In the genomic region with DNA sequence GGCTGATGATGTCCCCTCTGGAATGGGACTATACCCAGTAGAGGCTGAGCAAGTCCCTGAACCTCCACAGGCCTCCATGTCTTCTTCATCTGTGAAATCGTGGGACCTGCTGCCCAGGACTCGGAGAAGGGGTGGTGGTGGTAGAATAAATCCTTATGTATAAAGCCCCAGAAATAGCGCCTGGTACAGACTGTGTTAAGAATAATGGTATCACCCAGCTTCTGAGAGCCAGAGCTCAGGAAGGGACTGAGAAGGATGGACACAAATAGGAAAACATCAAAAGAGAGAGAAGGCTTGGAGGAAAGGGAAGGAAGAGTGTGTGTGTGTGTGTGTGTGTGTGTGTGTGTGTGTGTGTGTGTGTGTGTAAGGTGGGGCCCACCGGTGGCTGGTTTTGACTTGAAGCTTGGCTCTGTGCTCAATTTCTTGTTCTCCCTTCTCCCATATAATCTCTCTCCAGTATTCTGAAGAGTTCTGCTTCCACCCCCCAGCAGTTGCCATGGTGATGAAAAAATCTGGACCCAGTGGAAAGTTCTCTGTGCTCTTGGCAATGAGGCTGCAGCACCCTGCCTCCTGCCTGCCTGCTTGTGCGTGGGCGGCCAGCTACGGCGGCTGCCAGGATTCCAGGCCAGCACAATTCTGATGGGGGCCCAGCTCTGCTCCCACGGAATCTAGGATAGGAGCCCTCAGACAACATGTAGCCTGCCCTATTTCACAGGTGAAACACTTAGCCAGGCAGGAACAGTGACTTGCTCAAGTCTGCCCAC, we compare ENCODE assay signal across 8 mouse cellular contexts.
DNase-seq lines count a peak whose midpoint lies in the region; ATAC-seq lines count a peak whose summit lies in the region.

No protein-coding gene starts in this region.

- H3K4me2 ChIP-seq in forebrain, embryonic 14.5 days (ENCODE audit: low read length): no peak overlapping the region
- no peak overlapping the region for H3K4me2 ChIP-seq in forebrain, embryonic 11.5 days (ENCODE audit: low read depth, low read length, severe bottlenecking)
- H3K4me2 ChIP-seq in midbrain, embryonic 16.5 days (ENCODE audit: low read length): no peak overlapping the region

- H3K27ac ChIP-seq in forebrain, embryonic 14.5 days (ENCODE audit: low read depth, low read length): peak overlapping the region; percentile 44; the same call in 1 of the 2 replicates
- H3K27ac ChIP-seq in forebrain, embryonic 11.5 days (ENCODE audit: low read depth, low read length): no peak overlapping the region
- peak overlapping the region; percentile 75 for H3K27ac ChIP-seq in midbrain, embryonic 16.5 days (ENCODE audit: low read length)

- H3K27me3 ChIP-seq in forebrain, embryonic 14.5 days (replicated peaks; ENCODE audit: control insufficient read depth, insufficient read depth, low read length): no peaks in the 10 kb centered on the region
- no peaks in the 10 kb centered on the region for H3K27me3 ChIP-seq in forebrain, embryonic 11.5 days (ENCODE audit: control insufficient read depth, insufficient read depth, low read length)
- H3K27me3 ChIP-seq in midbrain, embryonic 16.5 days (ENCODE audit: control insufficient read depth, insufficient read depth, low read depth, low read length): no peaks in the 10 kb centered on the region

- no peaks in the 10 kb centered on the region for H3K36me3 ChIP-seq in forebrain, embryonic 14.5 days (ENCODE audit: control insufficient read depth, insufficient read depth, low read length)
- H3K36me3 ChIP-seq in forebrain, embryonic 11.5 days (ENCODE audit: control insufficient read depth, insufficient read depth, low read length): no peaks in the 10 kb centered on the region
- no peaks in the 10 kb centered on the region for H3K36me3 ChIP-seq in midbrain, embryonic 16.5 days (ENCODE audit: control insufficient read depth, insufficient read depth, low read length)

- peak; percentile 82 for DNase-seq in forebrain, embryonic 14.5 days (ENCODE audit: low spot score)
- DNase-seq in forebrain, embryonic 11.5 days (ENCODE audit: low spot score): no peak
- peak; percentile 83 for DNase-seq in Muller cell, postnatal 12 days (ENCODE audit: inconsistent ontology term)
- DNase-seq in cerebellum, postnatal 36 days: peak; percentile 92
- peak; percentile 97 to 98 for DNase-seq in layer of hippocampus, adult 18-20 months (ENCODE audit: low spot score in 2 of 2)
- no peak for DNase-seq in thymus, postnatal 0 days (ENCODE audit: low spot score)
- no peak for DNase-seq in spleen, postnatal 36 days (ENCODE audit: low spot score in 2 of 2)

- H3K4me3 ChIP-seq in forebrain, embryonic 14.5 days (ENCODE audit: low read depth, low read length): no peak overlapping the region
- H3K4me3 ChIP-seq in forebrain, embryonic 11.5 days (ENCODE audit: low read depth, low read length): no peak overlapping the region
- no peak overlapping the region for H3K4me3 ChIP-seq in midbrain, embryonic 16.5 days (ENCODE audit: low read depth, low read length)

- peaks cover 6% of the 10 kb centered on the region; the same call in 1 of the 2 replicates for H3K4me1 ChIP-seq in forebrain, embryonic 14.5 days (ENCODE audit: control insufficient read depth, insufficient read depth, low read length)
- 0 out of 2 replicates have a peak, but pooled peaks cover 2% of the 10 kb centered on the region for H3K4me1 ChIP-seq in forebrain, embryonic 11.5 days (replicated peaks; ENCODE audit: control insufficient read depth, insufficient read depth, low read length)
- H3K4me1 ChIP-seq in midbrain, embryonic 16.5 days (ENCODE audit: control insufficient read depth, insufficient read depth, low read length): peaks cover 13% of the 10 kb centered on the region

- ATAC-seq in forebrain, embryonic 14.5 days: peak; percentile 85
- ATAC-seq in forebrain, embryonic 11.5 days (replicated peaks; ENCODE audit: low FRiP score): no peak
- peak; percentile 89 for ATAC-seq in midbrain, embryonic 16.5 days

- no peaks in the 10 kb centered on the region for H3K9me3 ChIP-seq in forebrain, embryonic 14.5 days (replicated peaks; ENCODE audit: control insufficient read depth, low read length)
- H3K9me3 ChIP-seq in forebrain, embryonic 11.5 days (ENCODE audit: control insufficient read depth, low read length): no peaks in the 10 kb centered on the region
- no peaks in the 10 kb centered on the region for H3K9me3 ChIP-seq in midbrain, embryonic 16.5 days (replicated peaks; ENCODE audit: control insufficient read depth, low read length, poor library complexity, severe bottlenecking)

- no peak overlapping the region for H3K9ac ChIP-seq in forebrain, embryonic 14.5 days (ENCODE audit: low read length)
- H3K9ac ChIP-seq in forebrain, embryonic 11.5 days (ENCODE audit: low read length): no peak overlapping the region
- peak overlapping the region; percentile 33 for H3K9ac ChIP-seq in midbrain, embryonic 16.5 days (ENCODE audit: low read depth, low read length)

- WGBS in forebrain, embryonic 14.5 days: 46% methylated on average over 9 of the region's 9 CpGs
- 79% methylated on average over 9 of the region's 9 CpGs for WGBS in forebrain, embryonic 11.5 days
- 40% methylated on average over 8 of the region's 9 CpGs for WGBS in midbrain, embryonic 16.5 days

Comparison
In these comparisons a context has a peak if more than half of its experiments do, and no peak if none do; other contexts are left out.
1. DNase-seq: peak in forebrain, embryonic 14.5 days (single experiment), Muller cell, postnatal 12 days (single experiment), cerebellum, postnatal 36 days (2 of 2) and layer of hippocampus, adult 18-20 months (2 of 2); none in forebrain, embryonic 11.5 days (single experiment), thymus, postnatal 0 days (single experiment) and spleen, postnatal 36 days (0 of 2).